Mouse (Mus musculus) urinary bladder, postnatal 36 days (tissue): ENCODE data around the gene Msi2.
A peak's percentile ranks its signal among the peaks of the same experiment; 100 is the strongest.

Source experiments
- DNase-seq, 2 experiments: peaks; one replicate each; pipeline ENCODE4 v3.0.0; 2022; ENCODE audit warnings: low spot score in 2 of 2, mixed read lengths in 1 of 2

Msi2 gene

DNA sequence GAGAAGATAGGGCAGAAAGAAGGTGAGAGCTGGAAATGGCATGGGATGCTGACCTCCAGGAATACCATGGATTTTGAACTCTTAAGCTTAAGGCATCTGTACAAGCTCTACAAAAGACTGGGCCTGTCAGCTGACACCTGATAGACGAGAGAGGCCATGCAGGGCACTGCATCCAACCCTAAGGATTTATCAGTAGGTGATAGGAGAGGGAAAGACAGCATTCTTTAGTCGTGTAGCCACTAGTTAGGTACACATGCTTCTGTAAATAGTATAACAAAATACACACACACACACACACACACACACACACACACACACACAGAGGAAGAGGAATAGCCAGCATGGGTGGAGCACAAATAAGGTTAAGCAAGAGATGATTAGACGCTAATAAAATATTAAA lies 269.7 kb downstream of the Msi2 start:
- DNase-seq, result no peak

DNA sequence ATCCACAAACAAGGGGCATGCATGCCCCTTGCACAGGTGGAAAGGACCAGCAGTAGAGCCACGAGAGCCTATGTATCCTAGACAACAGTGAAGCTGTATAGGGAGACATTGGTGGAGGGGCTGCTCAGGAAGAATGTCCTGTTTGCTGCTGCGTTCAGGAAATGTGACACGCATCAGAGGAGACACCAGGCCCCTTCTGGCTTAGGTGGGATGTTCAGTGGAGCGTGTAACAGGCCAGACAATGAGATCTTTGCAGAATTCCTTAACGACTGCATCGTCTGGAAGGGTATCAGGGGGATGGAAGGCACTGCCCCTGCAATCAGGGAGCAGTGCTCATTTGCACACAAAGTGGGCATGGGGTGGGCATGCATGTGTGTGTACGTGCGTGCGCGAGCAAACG lies 271.0 kb downstream of the Msi2 start:
- no peak for DNase-seq

DNA sequence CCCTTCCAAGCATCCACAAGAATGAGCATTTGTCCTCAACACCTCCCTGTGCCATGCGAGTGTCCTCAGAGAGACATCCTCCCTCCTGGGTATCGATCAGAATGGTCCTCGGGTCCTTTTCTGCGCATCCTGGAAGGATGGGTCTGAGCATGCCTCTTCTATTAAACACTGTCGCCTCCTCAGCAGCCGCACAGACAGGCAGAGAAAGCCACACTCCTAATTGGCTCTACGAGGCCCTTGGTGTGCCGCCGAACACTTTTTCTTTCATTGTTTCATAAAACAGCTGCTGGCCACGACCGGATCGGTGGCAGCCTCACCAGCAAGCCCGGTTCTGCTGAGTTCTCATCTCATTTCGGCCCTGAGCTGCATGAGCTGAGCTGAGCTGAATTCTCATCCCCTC lies 274.4 kb downstream of the Msi2 start:
- DNase-seq, result no peak

DNA sequence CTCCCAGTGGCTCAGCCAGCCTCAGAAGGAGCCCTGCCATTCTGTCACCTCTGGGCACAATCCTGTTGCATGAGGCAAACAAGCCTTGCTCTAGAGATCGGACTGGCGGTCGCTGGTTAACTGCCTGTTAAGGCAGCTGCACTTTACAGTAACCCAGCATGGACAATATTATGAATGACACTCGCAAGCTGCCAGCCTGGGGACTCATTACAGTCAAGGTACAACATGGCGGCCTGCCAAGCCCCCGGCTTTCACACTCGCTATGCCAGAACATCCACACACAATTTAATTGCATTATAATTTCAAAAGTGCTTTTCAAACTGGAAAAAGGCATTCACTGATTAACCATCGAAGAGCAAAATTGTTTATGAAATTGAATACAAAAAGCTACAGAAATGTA lies 275.0 kb downstream of the Msi2 start:
- no peak for DNase-seq

DNA sequence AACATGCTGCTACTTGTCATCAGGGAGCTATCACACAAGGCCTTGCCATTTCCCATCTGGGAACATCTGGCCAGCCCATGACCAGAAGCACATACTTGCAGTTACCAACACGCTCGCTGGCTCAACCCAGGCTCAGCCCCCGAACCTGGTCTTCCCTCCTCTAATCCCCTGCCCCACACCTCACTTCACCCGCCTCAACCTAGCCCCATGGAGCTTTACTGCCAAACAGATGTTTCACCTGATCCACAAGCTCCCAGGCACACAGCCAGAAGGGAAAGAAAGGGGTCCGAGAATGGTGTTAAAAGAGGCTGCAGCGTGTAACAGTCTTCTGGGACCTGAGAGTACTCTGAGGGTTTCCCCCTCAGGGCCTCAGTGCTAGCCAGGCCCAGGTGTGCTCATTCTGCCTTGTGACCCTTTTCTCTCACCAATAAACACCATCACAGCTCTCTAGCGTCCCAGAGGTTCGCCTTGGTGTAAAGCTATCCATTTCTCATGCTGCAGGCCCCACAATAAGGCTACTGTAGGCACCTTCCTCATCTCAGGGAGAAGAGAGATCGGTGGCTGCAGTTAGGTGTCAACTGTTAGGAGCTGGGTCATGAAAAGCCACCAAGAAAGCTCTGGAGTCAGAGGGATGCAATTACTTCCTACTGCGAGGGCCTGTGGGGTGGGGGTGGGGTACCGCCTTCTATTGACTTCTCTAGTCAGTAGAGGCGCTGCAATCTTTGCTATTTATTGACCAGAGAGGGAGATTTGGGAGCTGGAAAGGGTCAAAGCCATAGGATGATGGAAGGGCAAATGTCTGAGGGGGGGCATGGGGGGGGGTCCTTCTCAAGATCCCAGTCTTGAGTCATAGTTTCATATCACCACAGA lies 276.2 kb downstream of the Msi2 start:
- no peak for DNase-seq

DNA sequence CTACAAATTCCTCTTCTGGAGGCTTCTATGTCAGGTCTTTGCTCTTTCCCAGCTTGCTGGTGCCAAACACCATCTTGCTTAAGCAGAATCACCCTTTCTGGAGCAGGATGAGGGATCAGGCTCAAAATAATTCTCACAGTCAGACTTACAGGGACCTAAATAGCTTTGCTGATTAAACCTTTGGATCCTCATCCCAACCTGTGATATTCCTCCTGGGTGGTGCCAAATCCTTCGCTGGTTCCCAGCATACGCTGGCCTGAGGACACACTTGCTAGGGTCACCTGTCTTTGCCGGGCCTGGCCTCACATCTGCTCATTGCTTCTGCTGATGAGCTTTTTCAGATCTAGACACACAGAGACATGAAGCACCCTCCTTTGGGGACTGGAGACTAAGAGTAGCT lies 279.7 kb downstream of the Msi2 start:
- DNase-seq, result no peak

DNA sequence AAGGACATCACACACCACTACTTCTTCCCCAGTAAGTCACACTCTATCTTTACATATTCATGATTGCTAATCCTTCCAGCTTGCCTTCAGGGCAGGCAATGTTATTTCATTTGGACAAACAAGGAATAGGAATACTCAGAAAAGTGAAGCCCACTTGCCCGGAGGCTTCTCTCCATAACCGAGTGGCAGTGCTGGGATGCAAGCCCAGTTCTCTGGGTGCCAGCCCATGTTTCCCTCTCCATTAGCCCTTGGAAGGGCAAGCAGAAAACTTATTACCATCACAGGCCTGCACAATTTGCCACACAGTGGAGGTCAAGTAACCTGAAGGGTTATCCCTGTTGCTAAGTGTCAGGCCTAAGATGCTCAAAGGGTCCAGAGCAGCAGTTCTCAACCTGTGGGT lies 281.7 kb downstream of the Msi2 start:
- no peak for DNase-seq

DNA sequence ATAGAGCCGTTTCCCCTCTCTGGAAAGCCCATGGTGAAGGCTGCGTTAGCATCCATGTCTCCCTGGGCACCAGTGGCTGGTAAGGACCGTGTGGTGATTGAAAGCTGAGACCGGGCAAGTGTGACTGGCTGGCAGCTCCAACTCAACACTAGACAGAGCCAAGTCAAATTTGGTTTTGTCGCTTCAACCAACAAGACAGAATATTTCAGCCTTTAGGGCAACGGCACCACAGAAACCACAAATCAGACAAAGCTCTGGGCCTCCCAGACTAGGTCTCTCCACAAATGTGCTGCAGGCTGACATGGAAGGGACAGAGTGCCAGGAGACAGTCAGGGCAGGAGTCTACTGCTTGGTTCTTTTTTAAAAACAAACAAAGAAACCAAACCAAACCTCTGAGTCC lies 282.8 kb downstream of the Msi2 start:
- DNase-seq, result no peak

DNA sequence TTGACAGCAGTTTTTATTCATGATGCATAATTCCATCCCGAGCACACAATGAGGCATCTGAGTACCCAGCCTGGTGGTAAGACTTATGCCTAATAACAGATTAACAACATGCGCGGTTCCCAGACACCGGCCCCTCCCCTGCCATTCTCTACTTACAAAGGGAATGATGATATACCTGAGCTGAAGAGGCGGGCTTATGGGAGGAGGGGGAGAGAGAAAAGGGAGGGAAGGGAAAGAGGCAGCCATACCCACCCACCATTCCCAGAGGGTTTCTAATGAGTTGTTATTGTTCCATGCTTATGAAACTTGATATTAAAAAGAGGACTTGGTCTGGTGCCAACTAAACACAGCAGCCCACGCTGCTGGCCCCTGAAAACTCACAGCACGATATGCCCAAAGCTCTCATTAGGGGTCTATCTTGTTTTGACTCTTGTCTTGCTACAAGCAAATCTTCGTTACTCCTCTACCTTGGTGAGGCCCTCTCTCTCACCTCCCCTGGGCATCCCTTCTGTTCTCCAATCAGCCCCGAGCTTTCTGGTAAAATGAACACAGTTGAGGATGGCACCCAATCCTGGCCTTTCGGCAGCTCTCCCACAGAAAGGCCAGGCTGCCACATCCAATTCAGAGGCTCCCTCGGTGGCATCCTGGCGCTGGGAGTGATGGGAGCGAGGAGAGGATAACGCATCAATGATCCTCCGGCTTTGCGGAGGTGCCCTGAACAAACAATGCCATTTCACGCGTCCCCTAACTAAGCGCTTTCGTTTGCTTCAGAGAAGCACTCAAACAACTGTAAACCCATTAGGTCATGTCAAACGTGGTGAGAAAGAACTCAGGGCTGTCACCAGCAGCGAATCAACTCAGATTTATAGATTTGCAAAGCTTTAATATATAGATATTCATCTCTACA lies 286.7 kb downstream of the Msi2 start:
- no peak for DNase-seq

DNA sequence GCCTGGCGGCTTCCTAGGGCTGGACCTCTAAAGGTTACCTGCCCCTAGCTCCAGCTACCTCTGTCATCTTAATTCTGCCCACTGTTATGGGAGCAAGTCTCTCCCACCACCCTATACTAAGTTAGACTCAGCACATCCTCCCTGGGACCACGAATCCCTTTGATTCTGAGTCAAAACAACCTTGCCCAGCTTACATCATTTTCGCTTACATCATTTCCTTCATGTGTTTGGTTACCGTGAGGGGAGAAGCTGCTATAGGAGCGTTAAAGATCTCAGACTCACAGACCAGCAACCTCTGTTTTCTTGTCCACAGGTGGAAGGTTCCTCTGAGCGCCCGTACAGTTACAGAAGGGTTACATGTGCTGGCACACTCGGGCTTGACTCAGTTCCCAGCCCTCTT lies 288.0 kb downstream of the Msi2 start:
- DNase-seq, result no peak

DNA sequence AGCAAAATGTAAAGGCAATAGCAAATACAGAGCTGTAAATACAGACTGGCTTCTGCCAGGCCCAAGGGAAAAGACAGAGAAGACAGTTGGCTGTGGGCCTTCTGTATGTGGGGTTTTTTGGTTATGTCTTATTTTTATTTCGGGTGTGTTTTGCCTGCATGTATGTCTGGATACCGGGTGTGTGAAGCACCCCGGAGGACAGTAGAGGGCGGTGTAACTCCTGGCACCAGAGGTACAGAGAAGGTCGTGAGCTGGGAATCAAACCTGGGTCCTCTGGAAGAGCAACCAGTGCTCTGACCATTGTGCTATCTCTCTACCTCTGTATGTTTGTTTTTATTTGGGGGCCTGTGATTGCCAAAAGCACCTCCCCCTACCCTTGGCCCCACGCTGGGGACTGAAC lies 288.6 kb downstream of the Msi2 start:
- no peak for DNase-seq

DNA sequence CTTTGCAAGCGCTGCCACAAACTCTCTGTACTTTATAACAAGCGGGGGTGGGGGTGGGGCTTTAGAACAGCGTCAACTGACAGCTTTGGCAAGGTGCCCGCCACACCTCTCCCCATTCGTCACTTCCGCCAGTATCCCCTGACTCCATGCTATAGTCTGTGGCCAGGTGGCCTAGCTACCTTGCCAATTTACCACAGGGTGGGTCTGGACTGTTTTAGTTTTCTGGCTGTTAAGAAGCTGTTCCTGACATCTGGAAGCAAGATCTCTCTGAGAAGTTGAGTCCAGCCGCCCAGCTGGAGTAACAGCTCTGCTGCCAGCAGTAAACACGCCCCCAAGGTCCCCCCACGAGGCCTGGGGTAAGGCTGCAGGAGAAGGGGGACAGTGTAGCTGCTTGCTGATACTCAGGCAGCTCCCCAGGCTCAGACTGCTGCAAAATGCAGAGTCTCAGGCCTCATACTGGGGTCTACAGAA lies 292.6 kb downstream of the Msi2 start:
- no peak for DNase-seq

DNA sequence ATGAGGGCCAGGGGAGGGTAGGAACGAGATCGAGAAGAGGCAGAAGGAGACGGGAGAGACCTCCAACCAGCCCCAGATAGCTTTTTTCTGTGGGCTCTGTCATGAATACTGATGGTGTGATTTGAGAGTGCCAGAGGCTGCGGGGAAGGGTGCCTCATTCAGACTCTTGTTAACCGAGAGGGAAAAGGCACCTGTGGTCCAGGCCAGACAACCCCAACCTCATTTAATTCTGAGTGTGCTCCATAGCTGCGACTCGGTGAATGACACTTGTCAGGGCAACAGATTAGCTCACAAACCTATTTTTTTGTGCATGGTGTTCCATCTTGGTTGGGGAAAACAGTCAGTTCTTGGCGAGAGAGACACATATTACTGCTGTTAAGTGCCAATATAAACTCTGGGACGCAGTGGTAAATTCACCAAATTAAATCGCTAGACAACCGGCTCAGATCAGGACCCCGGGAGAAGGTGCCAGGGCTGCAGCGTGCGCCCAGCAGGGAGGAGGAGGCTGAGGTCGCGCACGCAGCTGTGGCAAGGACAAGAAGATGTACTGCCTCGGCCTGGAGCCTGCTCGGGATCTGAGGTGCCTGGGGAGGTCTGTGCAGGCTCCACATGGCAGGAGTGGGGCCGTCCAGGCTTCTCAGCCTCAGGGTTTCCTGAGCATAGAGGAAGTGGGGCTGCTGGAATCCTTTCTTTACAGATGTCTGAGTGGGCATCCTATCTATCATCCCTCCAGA lies 294.1 kb downstream of the Msi2 start:
- no peak for DNase-seq

DNA sequence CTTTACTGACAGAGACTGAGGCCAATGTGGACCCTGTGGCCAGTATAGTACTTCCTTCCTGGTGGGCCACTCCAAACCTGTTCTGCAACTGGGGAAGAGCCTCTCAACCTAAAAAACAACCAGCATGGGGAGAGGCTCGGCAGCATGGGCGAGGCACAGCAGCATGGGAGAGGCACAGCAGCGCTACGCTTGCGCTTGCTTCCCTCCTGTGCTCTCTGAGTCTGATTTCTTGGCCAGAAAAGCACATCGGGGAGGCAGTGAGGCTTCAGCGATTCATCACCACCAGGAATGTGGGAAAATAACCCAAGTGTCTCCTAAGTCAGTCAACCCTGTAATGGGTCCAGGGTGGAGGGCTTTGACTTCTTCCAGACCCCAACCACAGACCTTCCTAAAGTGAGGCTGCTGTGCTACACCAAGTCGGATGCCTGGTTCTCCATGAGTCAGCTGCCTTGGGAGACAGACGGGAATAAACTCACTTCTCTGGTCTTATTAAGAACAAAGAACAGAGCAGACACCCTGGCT lies 297.2 kb downstream of the Msi2 start:
- DNase-seq, result no peak

DNA sequence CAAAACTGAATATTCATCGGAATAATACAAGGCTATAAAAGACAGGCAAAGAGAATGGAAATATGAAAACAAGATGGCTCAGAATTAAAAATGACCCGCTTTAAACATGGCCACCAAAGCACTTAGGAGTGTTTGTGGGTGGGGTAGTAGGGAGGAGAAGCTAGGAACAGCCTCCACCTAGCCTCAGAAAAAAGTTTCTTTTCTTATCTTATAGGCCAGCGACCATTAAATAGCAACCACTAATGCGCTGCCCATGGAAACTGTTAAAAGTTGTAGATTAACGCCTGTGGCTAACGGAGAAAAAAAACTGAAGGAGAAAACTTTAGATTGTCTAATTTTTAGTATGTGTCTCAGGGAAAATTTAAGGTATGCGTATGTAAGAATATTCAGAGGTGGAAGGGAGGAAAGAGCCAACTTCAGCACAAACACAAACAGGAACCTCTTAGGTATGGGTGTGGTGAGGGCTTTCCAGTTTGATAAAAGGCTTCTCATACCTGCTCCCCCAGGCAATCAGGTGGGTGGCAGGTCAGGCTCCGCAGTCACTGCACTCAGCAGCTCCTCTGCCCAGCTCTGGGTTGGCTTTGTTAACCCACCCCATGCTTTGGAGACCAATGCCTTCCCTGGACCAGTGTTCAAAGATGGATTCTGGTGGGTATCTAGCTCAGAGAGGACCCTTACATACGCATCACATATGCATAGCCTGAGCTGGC lies 298.5 kb downstream of the Msi2 start:
- DNase-seq, result no peak

DNA sequence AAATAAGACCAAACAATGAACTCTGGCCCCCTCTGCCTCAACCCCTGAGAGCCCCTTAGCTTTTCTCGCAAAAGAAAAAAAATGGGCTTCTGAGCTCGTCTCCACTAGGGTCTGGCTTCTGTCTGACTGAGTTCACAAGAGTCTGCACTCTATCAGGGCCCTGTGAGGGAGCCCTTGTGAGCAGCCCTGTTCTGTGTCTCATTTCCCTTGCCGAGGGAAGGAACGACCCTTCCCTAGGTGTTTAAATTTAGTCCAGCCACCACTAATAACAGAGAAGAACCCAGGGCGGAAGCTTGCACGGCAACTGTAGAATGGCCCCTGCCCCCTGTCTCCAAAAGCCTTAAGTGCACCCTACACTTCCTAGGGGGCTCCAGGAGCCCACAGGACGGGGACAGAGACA lies 299.2 kb downstream of the Msi2 start:
- DNase-seq, result no peak

DNA sequence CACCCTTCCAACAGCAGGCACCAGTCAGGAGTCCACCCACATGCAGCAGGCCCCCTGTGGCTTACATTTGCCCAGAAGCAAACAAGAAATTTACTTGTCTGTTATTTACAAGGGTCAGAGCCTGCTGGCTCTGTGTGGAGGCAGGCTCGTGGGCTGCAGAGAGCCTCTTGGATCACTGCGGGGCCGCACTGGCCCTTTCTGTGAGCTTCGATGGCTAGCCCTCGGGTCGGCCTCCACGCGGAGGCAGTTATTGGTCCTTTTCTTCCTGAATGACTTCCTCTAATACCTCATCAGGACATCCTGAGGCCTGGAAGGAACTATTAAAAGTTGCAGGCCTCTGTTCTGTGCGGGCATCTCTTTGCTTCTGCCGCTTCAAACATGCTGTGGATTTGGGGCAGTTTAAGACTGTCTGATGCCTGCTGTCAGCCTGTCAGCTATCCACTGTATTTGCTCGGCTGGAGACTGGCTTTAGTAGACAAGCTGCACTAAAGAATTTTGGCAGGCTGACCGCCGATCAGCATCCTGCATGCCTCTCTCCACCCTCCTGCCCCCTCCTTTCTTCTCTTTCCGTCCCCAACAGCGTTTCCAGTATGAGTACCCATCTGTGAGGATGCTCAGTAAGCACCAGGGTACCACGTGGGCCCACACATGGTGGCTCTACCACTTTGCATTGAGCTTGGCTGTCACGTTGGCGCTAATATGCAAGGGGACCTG lies 304.0 kb downstream of the Msi2 start:
- no peak for DNase-seq

DNA sequence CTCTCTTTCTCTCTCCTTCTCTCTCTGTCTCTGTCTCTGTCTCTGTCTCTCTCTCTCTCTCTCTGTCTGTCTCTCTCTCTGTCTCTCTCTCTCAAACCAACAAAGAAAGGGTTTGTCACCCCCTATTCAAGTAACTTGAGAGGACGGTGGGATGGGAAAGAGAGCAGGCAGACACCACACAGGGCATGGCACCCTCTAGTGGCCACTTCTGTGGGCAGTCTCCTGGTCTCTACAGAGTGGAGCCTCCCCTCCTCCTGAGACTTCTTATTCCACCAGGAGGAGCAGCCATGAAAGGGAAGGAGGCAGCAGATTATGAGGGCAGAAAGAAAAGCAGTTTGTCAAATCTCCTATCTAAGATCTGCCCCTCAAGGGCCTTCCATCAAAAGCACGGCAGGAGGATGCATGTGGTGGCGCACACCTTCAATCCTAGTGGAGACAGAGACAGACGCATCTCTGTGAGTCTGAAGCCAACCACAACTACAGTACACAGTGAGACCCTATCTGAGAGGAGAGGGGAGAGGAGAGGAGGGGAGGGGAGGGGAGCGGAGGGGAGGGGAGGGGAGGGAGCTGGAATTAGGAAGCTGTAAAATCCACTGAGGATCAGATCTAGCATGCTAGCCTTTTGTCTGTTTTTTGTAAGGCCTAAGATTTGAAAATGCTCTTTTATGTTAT lies 305.8 kb downstream of the Msi2 start:
- peak in 1 of 2 experiments; percentile 51 for DNase-seq

DNA sequence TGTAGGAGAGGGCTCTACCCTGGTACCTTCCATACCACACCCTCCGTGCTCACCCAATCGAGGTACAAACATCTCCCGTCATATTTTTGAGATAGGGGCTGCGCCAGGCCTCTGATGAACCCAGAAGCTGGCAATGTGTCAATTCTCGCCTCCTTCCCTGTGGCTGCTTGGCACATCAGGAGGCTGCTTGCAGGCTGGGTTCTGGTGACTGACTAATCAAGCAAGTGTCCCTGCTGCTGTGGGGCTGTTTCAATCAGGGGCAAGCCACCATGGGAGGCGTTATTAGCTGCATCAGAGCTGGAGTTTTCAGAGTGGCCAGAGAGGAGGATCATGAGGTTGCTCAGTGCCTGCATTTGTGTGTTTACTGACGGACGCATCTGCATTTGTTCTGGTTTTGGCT lies 310.0 kb downstream of the Msi2 start:
- no peak for DNase-seq

DNA sequence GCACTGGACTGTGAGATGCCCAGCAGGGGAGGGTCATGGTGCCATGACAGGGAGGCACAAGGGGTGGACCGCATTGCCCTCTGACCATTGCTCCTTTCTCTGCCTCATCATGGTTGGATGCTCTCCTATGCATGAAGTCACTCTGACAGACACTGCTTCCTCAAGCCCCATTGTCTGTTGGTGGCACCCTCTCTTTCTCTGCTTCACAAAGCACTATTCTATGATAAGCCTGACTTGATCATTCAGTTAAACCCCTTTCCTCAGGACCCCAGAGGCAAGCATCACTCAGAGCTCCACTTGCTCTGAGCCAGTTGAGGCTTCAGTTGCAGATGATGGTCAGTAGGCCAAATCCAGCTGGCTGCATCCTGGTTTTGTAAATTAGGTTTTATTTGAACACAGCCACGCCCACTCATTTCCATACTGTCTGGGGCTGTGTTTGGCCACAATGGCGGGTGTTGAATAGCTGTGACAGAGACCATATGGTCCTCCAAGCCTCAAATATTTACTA lies 311.9 kb downstream of the Msi2 start:
- no peak for DNase-seq
